24 mouse cellular contexts compared by ENCODE assay signal in genomic region chr8:104007209-104007608, GRCm38 (mm10).
DNase-seq lines count a peak whose midpoint lies in the region; ATAC-seq and TF ChIP-seq lines count a peak whose summit lies in the region.
"Had no signal": no experiment of that assay in that cellular context is flagged by ENCODE, and none has a peak within 500 bp of the region (broad histone marks: within the 10 kb centered on the region; RNA-seq: fewer than 3 reads in every experiment).

No protein-coding gene starts in this region.

- DNase-seq in brain, embryonic 14.5 days (ENCODE audit: low read depth) = peak; percentile 54
- DNase-seq in c-Kit-positive CD71-positive TER-119-positive erythroid progenitor cells, embryonic 14.5 days (ENCODE audit: low spot score) = no peak
- DNase-seq: adrenal gland, adult 2 months; adrenal gland, postnatal 14 days; cerebellum, adult 11 months; cerebellum, adult 2 months; cerebellum, adult 9-11 months; cerebellum, postnatal 25 days; gastrocnemius, postnatal 10 days; gastrocnemius, postnatal 36 days; heart, adult 2 months; heart, postnatal 14 days; heart, postnatal 4 days had no signal

- no peaks in the 10 kb centered on the region for H3K27me3 ChIP-seq in forebrain, embryonic 13.5 days
- H3K27me3 ChIP-seq in forebrain, embryonic 15.5 days = no peaks in the 10 kb centered on the region
- no peaks in the 10 kb centered on the region for H3K27me3 ChIP-seq in midbrain, embryonic 13.5 days
- H3K27me3 ChIP-seq in midbrain, embryonic 15.5 days (replicated peaks) = no peaks in the 10 kb centered on the region
- H3K27me3 ChIP-seq: embryonic facial prominence, embryonic 12.5 days; embryonic facial prominence, embryonic 15.5 days; heart, embryonic 13.5 days; hindbrain, embryonic 15.5 days had no signal

- no peak overlapping the region for H3K9ac ChIP-seq in forebrain, embryonic 13.5 days
- no peak overlapping the region for H3K9ac ChIP-seq in forebrain, embryonic 15.5 days (replicated peaks)
- H3K9ac ChIP-seq in midbrain, embryonic 13.5 days (replicated peaks) = no peak overlapping the region
- H3K9ac ChIP-seq in midbrain, embryonic 15.5 days = no peak overlapping the region
- H3K9ac ChIP-seq: embryonic facial prominence, embryonic 12.5 days; embryonic facial prominence, embryonic 15.5 days; heart, embryonic 13.5 days; hindbrain, embryonic 15.5 days had no signal

- H3K4me1 ChIP-seq in forebrain, embryonic 13.5 days = no peaks in the 10 kb centered on the region
- H3K4me1 ChIP-seq in forebrain, embryonic 15.5 days = no peaks in the 10 kb centered on the region
- H3K4me1 ChIP-seq in midbrain, embryonic 13.5 days (replicated peaks) = no peaks in the 10 kb centered on the region
- no peaks in the 10 kb centered on the region for H3K4me1 ChIP-seq in midbrain, embryonic 15.5 days
- H3K4me1 ChIP-seq: embryonic facial prominence, embryonic 12.5 days; embryonic facial prominence, embryonic 15.5 days; heart, embryonic 10.5 days; heart, embryonic 13.5 days; hindbrain, embryonic 15.5 days had no signal

- TF ChIP-seq POLR2A in brain, embryonic 14.5 days (IDR thresholded peaks at IDR 0.05; ENCODE audit: borderline replicate concordance, extremely low read depth, insufficient read depth, insufficient read length, poor library complexity, severe bottlenecking) = no peak

- no peak overlapping the region for H3K4me2 ChIP-seq in forebrain, embryonic 13.5 days
- H3K4me2 ChIP-seq in forebrain, embryonic 15.5 days (replicated peaks) = no peak overlapping the region
- H3K4me2 ChIP-seq in midbrain, embryonic 13.5 days (replicated peaks) = no peak overlapping the region
- H3K4me2 ChIP-seq in midbrain, embryonic 15.5 days = no peak overlapping the region
- H3K4me2 ChIP-seq: embryonic facial prominence, embryonic 12.5 days; embryonic facial prominence, embryonic 15.5 days; heart, embryonic 13.5 days; hindbrain, embryonic 15.5 days had no signal

- H3K4me3 ChIP-seq in forebrain, embryonic 13.5 days = no peak overlapping the region
- no peak overlapping the region for H3K4me3 ChIP-seq in forebrain, embryonic 15.5 days
- no peak overlapping the region for H3K4me3 ChIP-seq in midbrain, embryonic 13.5 days (replicated peaks)
- no peak overlapping the region for H3K4me3 ChIP-seq in midbrain, embryonic 15.5 days
- H3K4me3 ChIP-seq: embryonic facial prominence, embryonic 12.5 days; embryonic facial prominence, embryonic 15.5 days; heart, adult 2 months; heart, embryonic 10.5 days; heart, embryonic 13.5 days; hindbrain, embryonic 15.5 days had no signal

- no peaks in the 10 kb centered on the region for H3K36me3 ChIP-seq in forebrain, embryonic 13.5 days (ENCODE audit: poor library complexity, severe bottlenecking)
- H3K36me3 ChIP-seq in forebrain, embryonic 15.5 days = no peaks in the 10 kb centered on the region
- H3K36me3 ChIP-seq in midbrain, embryonic 13.5 days = no peaks in the 10 kb centered on the region
- no peaks in the 10 kb centered on the region for H3K36me3 ChIP-seq in midbrain, embryonic 15.5 days (replicated peaks)
- H3K36me3 ChIP-seq: embryonic facial prominence, embryonic 12.5 days; embryonic facial prominence, embryonic 15.5 days; heart, embryonic 10.5 days; heart, embryonic 13.5 days; hindbrain, embryonic 15.5 days had no signal

- no peak for TF ChIP-seq CTCF in brain, embryonic 14.5 days (IDR thresholded peaks at IDR 0.05; ENCODE audit: borderline replicate concordance, extremely low read depth, insufficient read depth, insufficient read length)

- no peak overlapping the region for H3K27ac ChIP-seq in forebrain, embryonic 13.5 days
- H3K27ac ChIP-seq in forebrain, embryonic 15.5 days (replicated peaks) = no peak overlapping the region
- H3K27ac ChIP-seq in midbrain, embryonic 13.5 days = no peak overlapping the region
- H3K27ac ChIP-seq in midbrain, embryonic 15.5 days = no peak overlapping the region
- H3K27ac ChIP-seq: embryonic facial prominence, embryonic 12.5 days; embryonic facial prominence, embryonic 15.5 days; heart, adult 2 months; heart, embryonic 10.5 days; heart, embryonic 13.5 days; hindbrain, embryonic 15.5 days had no signal

- no peaks in the 10 kb centered on the region for H3K9me3 ChIP-seq in forebrain, embryonic 13.5 days (replicated peaks)
- H3K9me3 ChIP-seq in forebrain, embryonic 15.5 days = no peaks in the 10 kb centered on the region
- H3K9me3 ChIP-seq in midbrain, embryonic 13.5 days = no peaks in the 10 kb centered on the region
- no peaks in the 10 kb centered on the region for H3K9me3 ChIP-seq in midbrain, embryonic 15.5 days
- H3K9me3 ChIP-seq: embryonic facial prominence, embryonic 12.5 days; embryonic facial prominence, embryonic 15.5 days; heart, embryonic 10.5 days; heart, embryonic 13.5 days; hindbrain, embryonic 15.5 days had no signal

- ATAC-seq in forebrain, embryonic 13.5 days = peak; percentile 50
- no peak for ATAC-seq in forebrain, embryonic 15.5 days (replicated peaks)
- ATAC-seq in midbrain, embryonic 13.5 days = 0 out of 2 replicates have a peak, but pooled peaks have one; percentile 40
- no peak for ATAC-seq in midbrain, embryonic 15.5 days (replicated peaks)
- ATAC-seq: CD4-positive, CD25-positive, alpha-beta regulatory T cell, adult 4 months; intestine, postnatal 0 days had no signal

- WGBS in forebrain, embryonic 13.5 days = 60% methylated on average over 2 of the region's 2 CpGs
- WGBS in forebrain, embryonic 15.5 days = 46% methylated on average over 2 of the region's 2 CpGs
- 74% methylated on average over 2 of the region's 2 CpGs for WGBS in midbrain, embryonic 13.5 days
- WGBS in midbrain, embryonic 15.5 days = 65% methylated on average over 2 of the region's 2 CpGs

Comparison
In these comparisons a context has a peak if more than half of its experiments do, and no peak if none do; other contexts are left out.
1. ATAC-seq: peak in forebrain, embryonic 13.5 days (single experiment) and midbrain, embryonic 13.5 days (single experiment); none in forebrain, embryonic 15.5 days (single experiment) and midbrain, embryonic 15.5 days (single experiment).